Mouse (Mus musculus) cerebellum, adult 2 months (tissue): ENCODE measurements around the gene Thap7. TPM values are rescaled to one million over a fixed set of nuclear protein-coding genes. Genes with fewer than 3 reads are reported as not detected.

Experiments
- DNase-seq, 2 experiments: peaks; one replicate each; pipeline ENCODE4 v3.0.0; 2021
- H3K27ac ChIP-seq: fragments of 200-500 bp; 2 replicates; pipeline ENCODE4 v1.5.1; 2012; ENCODE audit warnings: low read length, control low read depth, inconsistent platforms; ENCODE audit not compliant: insufficient read depth
- H3K27me3 ChIP-seq: fragments of 200-500 bp; 2 replicates; pipeline ENCODE4 v1.6.1; 2012; ENCODE audit warnings: inconsistent platforms, mild to moderate bottlenecking, low read length, moderate library complexity; ENCODE audit not compliant: control insufficient read depth, insufficient read depth
- H3K4me1 ChIP-seq: fragments of 200-500 bp; 2 replicates; pipeline ENCODE4 v1.6.1; 2011; ENCODE audit warnings: low read length; ENCODE audit not compliant: control insufficient read depth, insufficient read depth
- H3K4me3 ChIP-seq: fragments of 200-500 bp; replicated peaks from 2 replicates; pipeline ENCODE3; 2011; ENCODE audit warnings: mild to moderate bottlenecking, low read depth, low read length, control low read depth; ENCODE audit not compliant: insufficient read depth
- CTCF ChIP-seq: fragments of 200-500 bp; IDR thresholded peaks from 2 replicates; pipeline ENCODE4 v1.5.1; 2011; ENCODE audit warnings: low read depth, mild to moderate bottlenecking, control low read depth, low read length, moderate library complexity, borderline replicate concordance; ENCODE audit not compliant: insufficient read depth
- POLR2A ChIP-seq: fragments of 200-500 bp; IDR thresholded peaks from 2 replicates; pipeline ENCODE4 v1.6.1; 2011; ENCODE audit warnings: low read length, control low read depth, borderline replicate concordance; ENCODE audit not compliant: insufficient read depth
- WGBS: fragments of 180-500 bp; shearing (Covaris S2); methylation state at CpG from one replicate; pipeline ENCODE4 v1.1.7; 2018; 5-methylcytosine and 5-hydroxymethylcytosine counted together
- polyA plus RNA-seq: library from polyadenylated mRNA; depleted of rRNA; stranded (reverse); fragments of >200 nt; gene quantifications from 2 replicates; pipeline ENCODE4 v1.2.3, GENCODE M21; 2012

The Thap7 gene
- polyA plus RNA-seq, 1 experiment = 74.3 TPM

GRCm38 (mm10) chr16:17526223-17526622 lies 4.7 kb downstream of the Thap7 start:
- TF ChIP-seq CTCF (no peak), POLR2A (no peak)
- H3K4me1 ChIP-seq = no peaks in the 10 kb centered on the region
- H3K4me3 ChIP-seq = no peak overlapping the region
- no peak for DNase-seq
- 87% methylated on average over 6 of the region's 6 CpGs for WGBS
- no peaks in the 10 kb centered on the region for H3K27me3 ChIP-seq
- no peak overlapping the region for H3K27ac ChIP-seq

- no peaks in the 10 kb centered on the region for H3K27me3 ChIP-seq
- H3K27ac ChIP-seq = no peak overlapping the region
- 70% methylated on average over 3 of the region's 3 CpGs for WGBS
- no peak overlapping the region for H3K4me3 ChIP-seq
- DNase-seq = peak in 1 of 2 experiments; percentile 21
- TF ChIP-seq POLR2A (no peak), CTCF (no peak)
- H3K4me1 ChIP-seq = no peaks in the 10 kb centered on the region
Measured at GRCm38 (mm10) chr16:17525524-17525923, 5.4 kb downstream of the Thap7 start.

- Histone ChIP-seq H3K27me3 (no peaks in the 10 kb centered on the region), H3K27ac (no peak overlapping the region), H3K4me1 (no peaks in the 10 kb centered on the region), H3K4me3 (no peak overlapping the region)
- TF ChIP-seq CTCF (no peak), POLR2A (no peak)
- peak in 1 of 2 experiments; percentile 11 for DNase-seq
- WGBS = 87% methylated on average over 11 of the region's 11 CpGs
Measured at GRCm38 (mm10) chr16:17524156-17524555, 6.8 kb downstream of the Thap7 start.

GRCm38 (mm10) chr16:17518910-17519309 lies 12.0 kb downstream of the Thap7 start:
- no peaks in the 10 kb centered on the region for H3K4me1 ChIP-seq
- 29% methylated on average over 2 of the region's 2 CpGs for WGBS
- H3K4me3 ChIP-seq = no peak overlapping the region
- TF ChIP-seq CTCF (no peak), POLR2A (no peak)
- H3K27ac ChIP-seq = no peak overlapping the region
- no peak for DNase-seq
- H3K27me3 ChIP-seq = no peaks in the 10 kb centered on the region

- H3K4me1 ChIP-seq = peaks cover 18% of the 10 kb centered on the region
- no peak for TF ChIP-seq POLR2A
- TF ChIP-seq CTCF = no peak
- 0 out of 2 replicates have a peak overlapping the region, but pooled peaks have one; percentile 46 for H3K27ac ChIP-seq
- peak in 1 of 2 experiments; percentile 38 for DNase-seq
- WGBS = 32% methylated on average over 4 of the region's 4 CpGs
- no peak overlapping the region for H3K4me3 ChIP-seq
- H3K27me3 ChIP-seq = no peaks in the 10 kb centered on the region
Measured at GRCm38 (mm10) chr16:17511431-17511830, 19.5 kb downstream of the Thap7 start.

GRCm38 (mm10) chr16:17510686-17511085 lies 20.2 kb downstream of the Thap7 start:
- TF ChIP-seq POLR2A = no peak
- TF ChIP-seq CTCF = no peak
- DNase-seq = no peak
- Histone ChIP-seq H3K27ac (no peak overlapping the region), H3K27me3 (no peaks in the 10 kb centered on the region), H3K4me3 (no peak overlapping the region), H3K4me1 (peaks cover 18% of the 10 kb centered on the region)
- WGBS = 82% methylated on average over 2 of the region's 2 CpGs

- H3K4me1 ChIP-seq = peaks cover 18% of the 10 kb centered on the region
- H3K27ac ChIP-seq = no peak overlapping the region
- 97% methylated on average over 2 of the region's 2 CpGs for WGBS
- peak in 1 of 2 experiments; percentile 5 for DNase-seq
- no peaks in the 10 kb centered on the region for H3K27me3 ChIP-seq
- no peak overlapping the region for H3K4me3 ChIP-seq
- TF ChIP-seq CTCF = no peak
- TF ChIP-seq POLR2A = no peak
Measured at GRCm38 (mm10) chr16:17510143-17510542, 20.8 kb downstream of the Thap7 start.

GRCm38 (mm10) chr16:17509240-17509597 lies 21.7 kb downstream of the Thap7 start:
- DNase-seq = no peak
- H3K27me3 ChIP-seq = no peaks in the 10 kb centered on the region
- under 1% methylated on average over 9 of the region's 9 CpGs for WGBS
- H3K4me1 ChIP-seq = peaks cover 18% of the 10 kb centered on the region
- H3K27ac ChIP-seq = peak overlapping the region; percentile 54
- TF ChIP-seq CTCF (no peak), POLR2A (no peak)
- H3K4me3 ChIP-seq = peak overlapping the region; percentile 84
